Mouse (Mus musculus) neural tube, embryonic 15.5 days (tissue): ENCODE results near the gene Kirrel3. TPM values are rescaled to one million over a fixed set of nuclear protein-coding genes. Genes with fewer than 3 reads are reported as not detected.

ENCODE experiments used
- ATAC-seq: fragments of 200-750 bp; cut with Nextera tagmentation; 2 replicates; pipeline ENCODE4 v1.8.0; 2017; ENCODE audit warnings: mild to moderate bottlenecking, moderate TSS enrichment, moderate library complexity; ENCODE audit not compliant: low FRiP score
- H3K27ac ChIP-seq: fragments of 300-500 bp; sonication (generic); replicated peaks from 2 replicates; pipeline ENCODE4 v1.5.1; 2015; ENCODE audit warnings: mild to moderate bottlenecking, inconsistent platforms
- H3K27me3 ChIP-seq: fragments of 300-500 bp; sonication (generic); replicated peaks from 2 replicates; pipeline ENCODE4 v1.6.1; 2015; ENCODE audit warnings: inconsistent platforms
- H3K36me3 ChIP-seq: fragments of 300-500 bp; sonication (generic); 2 replicates; pipeline ENCODE4 v1.6.1; 2015; ENCODE audit warnings: inconsistent platforms
- H3K4me1 ChIP-seq: fragments of 300-500 bp; sonication (generic); 2 replicates; pipeline ENCODE4 v1.6.1; 2015; ENCODE audit warnings: inconsistent platforms
- H3K4me2 ChIP-seq: fragments of 300-500 bp; sonication (generic); 2 replicates; pipeline ENCODE4 v1.6.1; 2015; ENCODE audit warnings: inconsistent platforms, mild to moderate bottlenecking, moderate library complexity
- H3K4me3 ChIP-seq: fragments of 300-500 bp; sonication (generic); replicated peaks from 2 replicates; pipeline ENCODE4 v1.5.1; 2015; ENCODE audit warnings: mild to moderate bottlenecking, inconsistent platforms
- H3K9ac ChIP-seq: fragments of 300-500 bp; sonication (generic); replicated peaks from 2 replicates; pipeline ENCODE4 v1.6.1; 2015; ENCODE audit warnings: mild to moderate bottlenecking, inconsistent platforms
- H3K9me3 ChIP-seq: fragments of 300-500 bp; sonication (generic); replicated peaks from 2 replicates; pipeline ENCODE4 v1.6.1; 2016; ENCODE audit warnings: inconsistent platforms
- WGBS: fragments of 180-500 bp; shearing (Covaris S2); methylation state at CpG from one replicate; pipeline ENCODE4 v1.1.7; 2015; ENCODE audit warnings: mixed read lengths; 5-methylcytosine and 5-hydroxymethylcytosine counted together
- polyA plus RNA-seq: library from polyadenylated mRNA; unstranded; fragments of >200 nt; fragmentation: Nextera tagmentation; extraction: Ambion mirVana; gene quantifications from 2 replicates; pipeline ENCODE4 v1.2.1, GENCODE M21; 2015

Gene Kirrel3
- polyA plus RNA-seq, 1 experiment from 2014 or later = 43.7 TPM

GRCm38 (mm10) chr9:34997880-34998865 lies 512.5 kb downstream of the Kirrel3 start:
- no peaks in the 10 kb centered on the region for H3K27me3 ChIP-seq
- no peak for ATAC-seq
- H3K36me3 ChIP-seq = no peaks in the 10 kb centered on the region
- no peak overlapping the region for H3K4me3 ChIP-seq
- no peak overlapping the region for H3K9ac ChIP-seq
- H3K4me1 ChIP-seq = peaks cover 19% of the 10 kb centered on the region
- H3K27ac ChIP-seq = no peak overlapping the region
- H3K9me3 ChIP-seq = peaks cover 5% of the 10 kb centered on the region; the same call in 1 of the 2 replicates
- 34% methylated on average over 9 of the region's 9 CpGs for WGBS
- H3K4me2 ChIP-seq = no peak overlapping the region

- Histone ChIP-seq H3K4me2 (no peak overlapping the region), H3K27me3 (no peaks in the 10 kb centered on the region), H3K36me3 (no peaks in the 10 kb centered on the region), H3K9ac (no peak overlapping the region), H3K4me1 (0 out of 2 replicates have a peak, but pooled peaks cover 3% of the 10 kb centered on the region), H3K9me3 (peaks cover 5% of the 10 kb centered on the region; the same call in 1 of the 2 replicates), H3K4me3 (no peak overlapping the region), H3K27ac (no peak overlapping the region)
- peak; percentile 71 for ATAC-seq
- 73% methylated on average over 4 of the region's 4 CpGs for WGBS
Observed at GRCm38 (mm10) chr9:35004113-35004512, 518.4 kb downstream of the Kirrel3 start.

- Histone ChIP-seq H3K9me3 (no peaks in the 10 kb centered on the region), H3K27ac (no peak overlapping the region), H3K36me3 (no peaks in the 10 kb centered on the region), H3K4me1 (0 out of 2 replicates have a peak, but pooled peaks cover 3% of the 10 kb centered on the region), H3K4me2 (no peak overlapping the region), H3K9ac (no peak overlapping the region), H3K4me3 (no peak overlapping the region), H3K27me3 (no peaks in the 10 kb centered on the region)
- no peak for ATAC-seq
- 81% methylated on average over 14 of the region's 14 CpGs for WGBS
Observed at GRCm38 (mm10) chr9:35007697-35008341, 522.1 kb downstream of the Kirrel3 start.

GRCm38 (mm10) chr9:35016762-35017161 lies 531.1 kb downstream of the Kirrel3 start:
- no peak overlapping the region for H3K4me3 ChIP-seq
- no peak overlapping the region for H3K4me2 ChIP-seq
- no peaks in the 10 kb centered on the region for H3K9me3 ChIP-seq
- H3K4me1 ChIP-seq = peaks cover 34% of the 10 kb centered on the region
- ATAC-seq = no peak
- no peaks in the 10 kb centered on the region for H3K27me3 ChIP-seq
- no peaks in the 10 kb centered on the region for H3K36me3 ChIP-seq
- H3K9ac ChIP-seq = no peak overlapping the region
- 51% methylated on average over 4 of the region's 4 CpGs for WGBS
- no peak overlapping the region; the same call in 1 of the 2 replicates for H3K27ac ChIP-seq

- Histone ChIP-seq H3K9me3 (no peaks in the 10 kb centered on the region), H3K27me3 (no peaks in the 10 kb centered on the region), H3K4me2 (peak overlapping the region; percentile 43), H3K9ac (no peak overlapping the region), H3K4me1 (peaks cover 34% of the 10 kb centered on the region), H3K36me3 (no peaks in the 10 kb centered on the region), H3K4me3 (no peak overlapping the region), H3K27ac (peak overlapping the region; percentile 63)
- ATAC-seq = peak; percentile 64
- WGBS = 10% methylated on average over 13 of the region's 13 CpGs
Observed at GRCm38 (mm10) chr9:35017563-35017962, 531.9 kb downstream of the Kirrel3 start.

GRCm38 (mm10) chr9:35018056-35018455 lies 532.4 kb downstream of the Kirrel3 start:
- H3K36me3 ChIP-seq = no peaks in the 10 kb centered on the region
- H3K27me3 ChIP-seq = no peaks in the 10 kb centered on the region
- H3K27ac ChIP-seq = no peak overlapping the region; the same call in 1 of the 2 replicates
- H3K4me2 ChIP-seq = no peak overlapping the region
- no peaks in the 10 kb centered on the region for H3K9me3 ChIP-seq
- WGBS = 31% methylated on average over 5 of the region's 5 CpGs
- H3K9ac ChIP-seq = no peak overlapping the region
- no peak overlapping the region for H3K4me3 ChIP-seq
- peaks cover 34% of the 10 kb centered on the region for H3K4me1 ChIP-seq
- ATAC-seq = no peak

GRCm38 (mm10) chr9:35019372-35019771 lies 533.7 kb downstream of the Kirrel3 start:
- WGBS = 4% methylated on average over 3 of the region's 3 CpGs
- Histone ChIP-seq H3K9ac (no peak overlapping the region), H3K27ac (0 out of 2 replicates have a peak overlapping the region, but pooled peaks have one; percentile 18), H3K4me1 (peaks cover 35% of the 10 kb centered on the region), H3K9me3 (no peaks in the 10 kb centered on the region), H3K4me3 (no peak overlapping the region), H3K4me2 (no peak overlapping the region), H3K27me3 (peaks cover 9% of the 10 kb centered on the region; the same call in 1 of the 2 replicates), H3K36me3 (0 out of 2 replicates have a peak, but pooled peaks cover 3% of the 10 kb centered on the region)
- ATAC-seq = peak; percentile 64

- Histone ChIP-seq H3K4me1 (peaks cover 43% of the 10 kb centered on the region), H3K9ac (no peak overlapping the region), H3K4me2 (no peak overlapping the region), H3K36me3 (0 out of 2 replicates have a peak, but pooled peaks cover 3% of the 10 kb centered on the region), H3K9me3 (no peaks in the 10 kb centered on the region), H3K4me3 (no peak overlapping the region), H3K27me3 (peaks cover 10% of the 10 kb centered on the region; the same call in 1 of the 2 replicates), H3K27ac (0 out of 2 replicates have a peak overlapping the region, but pooled peaks have one; percentile 18)
- ATAC-seq = no peak
- WGBS = 27% methylated on average over 11 of the region's 11 CpGs
Observed at GRCm38 (mm10) chr9:35020015-35020653, 534.4 kb downstream of the Kirrel3 start.

GRCm38 (mm10) chr9:35021744-35022143 lies 536.0 kb downstream of the Kirrel3 start:
- Histone ChIP-seq H3K9me3 (no peaks in the 10 kb centered on the region), H3K4me2 (no peak overlapping the region), H3K36me3 (0 out of 2 replicates have a peak, but pooled peaks cover 3% of the 10 kb centered on the region), H3K4me1 (peaks cover 46% of the 10 kb centered on the region), H3K27me3 (peaks cover 10% of the 10 kb centered on the region; the same call in 1 of the 2 replicates), H3K4me3 (no peak overlapping the region), H3K9ac (no peak overlapping the region), H3K27ac (no peak overlapping the region)
- no peak for ATAC-seq
- 77% methylated on average over 1 of the region's 1 CpGs for WGBS

- WGBS = 6% methylated on average over 25 of the region's 25 CpGs
- H3K4me1 ChIP-seq = peaks cover 20% of the 10 kb centered on the region
- H3K36me3 ChIP-seq = 0 out of 2 replicates have a peak, but pooled peaks cover 3% of the 10 kb centered on the region
- H3K9ac ChIP-seq = 0 out of 2 replicates have a peak overlapping the region, but pooled peaks have one; percentile 10
- peak overlapping the region; percentile 16; the same call in 1 of the 2 replicates for H3K4me3 ChIP-seq
- no peak for ATAC-seq
- peaks cover 16% of the 10 kb centered on the region; the same call in 1 of the 2 replicates for H3K27me3 ChIP-seq
- no peak overlapping the region for H3K27ac ChIP-seq
- no peaks in the 10 kb centered on the region for H3K9me3 ChIP-seq
- peak overlapping the region; percentile 48 for H3K4me2 ChIP-seq
Observed at GRCm38 (mm10) chr9:35024591-35025496, 539.1 kb downstream of the Kirrel3 start.
